Mouse (Mus musculus) E14TG2a.4 (cell line): ENCODE results near the gene Defb41.
"Not testable (repeated sequence)": the region's sequence is repeated elsewhere in the genome, so short reads cannot be mapped to it uniquely, and the experiment has no call there.

ENCODE experiments used
- H3K27me3 ChIP-seq: 2 replicates; pipeline ENCODE4 v1.6.1; 2014; ENCODE audit warnings: low read length, control low read depth; ENCODE audit not compliant: insufficient read depth
- H3K36me3 ChIP-seq: 2 replicates; pipeline ENCODE4 v1.6.1; 2014; ENCODE audit warnings: low read length, control low read depth; ENCODE audit not compliant: insufficient read depth
- H3K4me1 ChIP-seq: replicated peaks from 2 replicates; pipeline ENCODE4 v1.6.1; 2014; ENCODE audit warnings: low read depth, low read length, control low read depth
- H3K4me3 ChIP-seq: replicated peaks from 2 replicates; pipeline ENCODE4 v1.5.1; 2014; ENCODE audit warnings: mild to moderate bottlenecking, low read length
- H3K9me3 ChIP-seq: 2 replicates; pipeline ENCODE4 v1.6.1; 2014; ENCODE audit warnings: low read length, control low read depth
- CTCF ChIP-seq: conservative IDR thresholded peaks from 2 replicates; pipeline ENCODE4 v1.5.1; 2014; ENCODE audit warnings: low read length
- NANOG ChIP-seq: IDR thresholded peaks from 2 replicates; pipeline ENCODE4 v1.6.1; 2014; ENCODE audit warnings: borderline replicate concordance, low read length, mixed read lengths
- POU5F1 ChIP-seq: IDR thresholded peaks from 2 replicates; pipeline ENCODE4 v1.6.1; 2014; ENCODE audit warnings: low read length, borderline replicate concordance

Defb41 gene

DNA sequence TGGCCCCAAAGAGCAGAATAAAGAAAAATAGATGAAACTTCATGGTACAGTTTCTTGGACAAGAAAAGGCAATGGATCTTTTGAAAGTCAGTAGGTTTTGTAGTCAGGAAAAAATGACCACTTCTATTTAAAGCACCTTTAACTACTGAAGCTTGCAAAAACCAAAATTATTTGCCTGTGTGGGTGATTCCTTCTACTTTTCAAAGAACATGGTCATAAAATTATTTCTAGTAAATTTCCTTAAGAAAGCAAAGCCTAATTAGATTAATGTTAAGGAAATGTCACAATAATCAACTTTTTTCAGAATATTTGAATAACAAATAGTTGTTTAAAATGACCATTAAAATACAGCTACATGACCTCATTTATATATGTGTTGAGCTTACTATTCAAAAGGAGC lies at the start of gene Defb41:
Gene Defb41 (minus strand): TSS at position 101 of the 400 bp plus-strand sequence.
- no peak within 1 kb of the TSS for H3K4me3 ChIP-seq
- H3K4me1 ChIP-seq, result peaks cover 15% of the 10 kb centered on the region
- H3K36me3 ChIP-seq, result no peaks in the 10 kb centered on the region
- H3K9me3 ChIP-seq, result no peaks in the 10 kb centered on the region; the same call in 1 of the 2 replicates
- H3K27me3 ChIP-seq, result no peaks in the 10 kb centered on the region
- TF ChIP-seq NANOG (no peak), POU5F1 (no peak), CTCF (no peak)

DNA sequence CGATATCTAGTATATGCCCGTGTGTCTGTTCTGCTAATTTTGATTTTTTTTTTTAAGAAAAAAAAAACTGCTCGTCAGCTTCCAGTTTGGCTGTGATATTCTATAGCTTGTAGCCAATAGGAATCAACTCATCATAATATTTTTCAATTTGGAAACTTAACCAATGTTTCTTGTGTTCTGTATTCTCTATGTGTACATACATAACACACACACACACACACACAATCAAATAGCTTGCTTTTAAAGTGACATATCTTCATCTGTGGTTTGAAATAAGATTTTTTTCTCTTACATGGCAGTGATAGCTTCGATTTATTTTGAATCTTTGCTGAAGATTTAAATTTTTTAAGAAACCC lies 43.5 kb upstream of the Defb41 start:
- no peak for TF ChIP-seq CTCF
- no peak for TF ChIP-seq NANOG
- no peak for TF ChIP-seq POU5F1
- Histone ChIP-seq H3K4me1 (no peaks in the 10 kb centered on the region), H3K4me3 (no peak overlapping the region), H3K36me3 (no peaks in the 10 kb centered on the region), H3K27me3 (no peaks in the 10 kb centered on the region), H3K9me3 (no peaks in the 10 kb centered on the region)

DNA sequence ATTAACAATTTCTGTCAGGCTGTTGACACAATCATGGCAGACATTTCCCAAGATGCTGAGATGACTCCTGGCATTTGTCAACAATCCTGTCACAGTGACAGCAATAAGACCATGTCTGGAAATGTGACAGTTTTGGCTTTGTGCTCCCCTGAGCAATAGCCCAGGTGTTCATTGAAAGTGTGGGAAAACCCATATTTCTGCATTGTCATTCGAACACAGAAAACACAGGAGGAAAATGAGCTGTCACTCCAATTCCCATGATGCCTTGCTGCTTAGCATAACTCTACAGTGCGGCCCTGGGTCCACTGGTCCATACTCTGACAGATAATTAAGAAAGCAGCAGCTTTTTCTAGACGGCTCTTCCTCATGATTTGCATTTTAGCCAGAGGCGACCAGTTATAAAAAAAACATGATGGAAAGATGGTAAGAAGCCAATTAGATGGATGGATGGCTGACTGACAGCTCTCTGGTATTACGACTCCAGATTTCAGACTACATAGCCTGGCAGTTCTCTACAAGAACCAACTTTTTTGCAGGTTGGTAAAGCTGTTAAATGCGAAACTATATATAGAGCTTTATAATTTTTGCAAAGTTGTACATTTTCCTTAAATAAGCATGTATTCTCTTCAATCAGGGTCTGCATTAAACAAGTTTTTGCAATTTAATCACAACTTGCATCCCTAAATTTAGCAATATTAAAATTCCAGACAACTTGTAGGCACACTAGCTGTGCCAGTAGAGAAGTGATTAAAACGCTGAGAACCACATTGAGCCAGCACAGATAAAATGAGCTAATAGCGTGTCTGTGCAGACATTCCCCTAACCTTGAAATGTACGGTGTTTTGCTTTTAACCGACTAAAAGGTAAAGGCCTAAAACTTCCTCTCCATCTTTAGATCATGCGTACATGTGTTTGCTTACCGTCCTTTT lies 42.9 kb upstream of the Defb41 start:
- no peaks in the 10 kb centered on the region for H3K9me3 ChIP-seq
- H3K27me3 ChIP-seq, result no peaks in the 10 kb centered on the region
- H3K36me3 ChIP-seq, result no peaks in the 10 kb centered on the region
- H3K4me3 ChIP-seq, result no peak overlapping the region
- TF ChIP-seq POU5F1 (no peak), NANOG (no peak), CTCF (no peak)
- no peaks in the 10 kb centered on the region for H3K4me1 ChIP-seq

DNA sequence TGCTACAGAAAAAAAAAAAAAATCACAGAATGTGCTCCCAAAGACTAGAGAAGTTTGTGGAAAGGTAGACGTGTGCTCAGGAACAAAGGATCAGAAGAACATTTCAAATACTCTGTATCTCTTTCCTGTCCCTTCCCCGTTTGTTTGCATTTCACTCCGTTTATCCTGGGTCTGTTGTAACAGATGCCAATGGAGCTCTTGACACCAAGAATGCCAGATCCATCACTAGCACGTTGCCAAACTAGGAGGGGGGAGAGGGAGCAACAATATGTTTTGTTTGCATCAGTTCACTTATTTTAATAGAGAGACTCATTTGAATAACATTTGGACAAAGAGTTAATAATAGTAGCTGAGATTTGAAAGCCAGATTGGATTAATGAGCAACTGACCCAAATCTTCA lies 27.6 kb upstream of the Defb41 start:
- no peaks in the 10 kb centered on the region for H3K36me3 ChIP-seq
- no peak for TF ChIP-seq NANOG
- no peak for TF ChIP-seq CTCF
- no peak for TF ChIP-seq POU5F1
- no peaks in the 10 kb centered on the region for H3K9me3 ChIP-seq
- no peaks in the 10 kb centered on the region for H3K27me3 ChIP-seq
- H3K4me1 ChIP-seq, result peaks cover 6% of the 10 kb centered on the region
- H3K4me3 ChIP-seq, result no peak overlapping the region

DNA sequence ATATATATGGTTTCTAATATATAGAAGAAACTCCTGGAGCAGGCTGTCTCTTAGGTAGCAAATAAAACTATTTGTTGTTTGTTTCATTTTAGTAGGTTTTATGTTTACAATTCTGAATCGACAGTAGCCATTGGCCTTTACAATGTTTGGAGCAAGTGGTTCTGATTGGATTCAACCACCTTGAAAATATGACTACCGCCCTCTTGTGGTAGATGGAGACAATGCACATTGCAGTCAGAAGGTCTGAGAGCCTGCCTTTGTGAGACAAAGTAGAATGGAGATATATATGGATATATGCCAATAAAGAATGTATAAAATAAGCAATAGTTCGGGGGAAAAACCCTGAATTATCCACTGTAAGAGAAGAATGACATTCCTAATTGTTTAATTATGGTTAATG lies 23.9 kb upstream of the Defb41 start:
- no peak for TF ChIP-seq NANOG
- peak; percentile 85 for TF ChIP-seq CTCF
- no peaks in the 10 kb centered on the region for H3K27me3 ChIP-seq
- H3K9me3 ChIP-seq, result no peaks in the 10 kb centered on the region
- H3K4me3 ChIP-seq, result no peak overlapping the region
- H3K36me3 ChIP-seq, result no peaks in the 10 kb centered on the region
- H3K4me1 ChIP-seq, result peaks cover 12% of the 10 kb centered on the region

DNA sequence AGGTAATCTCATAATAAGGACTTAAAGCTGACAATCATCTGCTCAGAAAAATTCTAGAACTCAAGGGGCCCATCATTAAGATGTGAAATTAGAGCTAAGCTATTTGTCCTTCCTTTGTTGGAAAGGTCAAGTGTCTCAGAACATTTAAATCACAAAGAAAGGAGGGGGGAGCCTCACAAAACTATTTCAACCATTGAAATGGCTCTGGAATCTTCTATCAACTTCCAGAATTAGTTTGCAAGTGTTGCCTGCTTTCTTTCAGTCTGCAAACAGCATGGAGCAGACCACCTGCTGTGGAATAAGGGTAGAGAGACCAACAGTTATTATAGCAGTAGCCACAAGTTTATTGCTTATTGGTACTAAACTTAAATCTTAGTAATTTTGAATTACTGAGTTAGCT lies 22.4 kb upstream of the Defb41 start:
- H3K27me3 ChIP-seq, result no peaks in the 10 kb centered on the region
- peaks cover 12% of the 10 kb centered on the region for H3K4me1 ChIP-seq
- H3K9me3 ChIP-seq, result no peaks in the 10 kb centered on the region
- H3K4me3 ChIP-seq, result no peak overlapping the region
- H3K36me3 ChIP-seq, result no peaks in the 10 kb centered on the region
- no peak for TF ChIP-seq CTCF
- TF ChIP-seq POU5F1, result no peak
- TF ChIP-seq NANOG, result no peak

DNA sequence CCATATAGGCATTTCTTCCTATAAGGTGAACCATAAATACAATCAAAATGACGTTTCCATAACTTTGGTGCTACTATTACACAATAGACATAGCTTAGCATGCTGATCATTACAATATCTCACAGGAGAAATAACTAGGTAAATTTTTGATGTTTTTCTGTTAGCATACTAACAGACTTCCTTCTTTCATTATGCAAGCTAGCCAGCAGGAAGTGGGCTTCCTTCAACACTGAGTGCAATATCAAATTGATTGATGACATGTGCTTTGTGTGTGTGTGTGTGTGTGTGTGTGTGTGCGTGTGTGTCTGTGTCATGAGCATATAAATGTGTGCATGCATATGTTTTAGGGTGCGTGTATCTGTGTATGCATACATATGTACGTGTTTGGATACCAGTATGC lies 6.2 kb upstream of the Defb41 start:
- TF ChIP-seq CTCF (no peak), POU5F1 (no peak), NANOG (no peak)

DNA sequence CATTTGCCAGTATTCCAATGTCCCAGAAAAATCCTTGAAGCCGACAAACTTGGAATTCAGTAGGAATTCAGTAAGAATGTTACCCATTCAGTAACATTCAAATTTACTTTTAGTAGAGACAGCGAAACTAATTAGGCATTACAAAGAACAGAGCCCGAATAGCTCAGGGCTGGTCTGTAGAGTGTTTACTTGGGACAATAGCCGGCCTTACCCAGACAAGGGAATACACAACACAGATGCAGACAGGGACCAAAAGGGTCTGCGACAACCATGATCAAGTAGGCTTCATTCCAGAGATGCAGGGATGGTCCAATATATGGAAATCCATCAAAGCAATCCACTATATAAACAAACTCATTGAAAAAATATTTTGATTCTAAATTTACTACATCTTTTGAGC lies 3.9 kb upstream of the Defb41 start:
- peaks cover 19% of the 10 kb centered on the region for H3K4me1 ChIP-seq
- H3K36me3 ChIP-seq, result no peaks in the 10 kb centered on the region
- H3K9me3 ChIP-seq, result no peaks in the 10 kb centered on the region; the same call in 1 of the 2 replicates
- TF ChIP-seq NANOG, result peak; percentile 19; the same call in 1 of the 2 replicates
- no peak for TF ChIP-seq POU5F1
- no peak overlapping the region for H3K4me3 ChIP-seq
- no peaks in the 10 kb centered on the region for H3K27me3 ChIP-seq

More for the DNA sequence above, 6.2 kb upstream of the Defb41 start:
- no peak overlapping the region for H3K4me3 ChIP-seq
- H3K9me3 ChIP-seq, result no peaks in the 10 kb centered on the region; the same call in 1 of the 2 replicates
- H3K36me3 ChIP-seq, result no peaks in the 10 kb centered on the region
- no peaks in the 10 kb centered on the region for H3K27me3 ChIP-seq
- peaks cover 19% of the 10 kb centered on the region for H3K4me1 ChIP-seq

DNA sequence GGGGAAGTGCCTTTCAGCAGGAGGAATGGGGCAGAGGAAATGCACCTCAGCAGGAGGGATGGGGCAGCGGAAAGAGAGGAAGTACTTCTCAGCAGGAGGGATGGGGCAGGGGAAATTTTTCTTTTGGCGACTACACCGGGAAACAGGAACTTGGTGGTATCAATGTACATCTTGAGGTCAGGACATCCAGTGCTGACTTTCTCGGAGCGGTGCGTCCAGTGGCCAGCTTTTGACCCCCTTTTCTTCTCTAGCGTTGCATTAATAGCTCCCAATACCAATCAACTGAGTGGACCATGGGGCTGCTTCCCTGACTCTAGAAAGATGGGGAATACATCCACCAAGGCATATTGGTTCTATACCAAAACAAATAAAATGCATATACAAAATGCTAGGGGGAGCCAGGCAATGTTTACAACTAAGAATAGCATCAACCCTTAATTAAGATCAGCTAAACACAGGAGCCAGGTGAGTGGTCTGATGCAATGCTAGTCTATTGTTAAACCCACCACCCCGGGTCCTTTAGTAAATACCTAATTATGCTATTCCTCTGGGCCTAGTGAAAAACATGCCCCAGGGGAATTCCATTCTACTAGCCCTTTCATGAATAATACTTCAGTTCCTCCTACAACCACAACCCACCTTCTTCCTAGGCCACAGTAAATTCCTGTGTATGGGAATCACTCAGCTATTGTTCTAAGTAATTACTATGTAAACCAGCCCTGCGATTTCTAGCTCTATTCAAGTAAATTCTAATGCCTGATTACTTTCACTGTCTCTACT lies 18.9 kb downstream of the Defb41 start:
- H3K4me1 ChIP-seq, H3K4me3 ChIP-seq, H3K27me3 ChIP-seq, H3K36me3 ChIP-seq: not testable (repeated sequence)
- peaks cover 18% of the 10 kb centered on the region for H3K9me3 ChIP-seq
